Mouse (Mus musculus) urinary bladder, adult 18-20 months (tissue): ENCODE measurements around the gene Rhbdl1.
"Not testable (repeated sequence)": the region's sequence is repeated elsewhere in the genome, so short reads cannot be mapped to it uniquely, and the experiment has no call there.

Source experiments
- DNase-seq, 2 experiments: peaks; one replicate each; pipeline ENCODE4 v3.0.0; 2022; ENCODE audit warnings: low spot score in 2 of 2, mixed read lengths in 2 of 2

The Rhbdl1 gene

DNA sequence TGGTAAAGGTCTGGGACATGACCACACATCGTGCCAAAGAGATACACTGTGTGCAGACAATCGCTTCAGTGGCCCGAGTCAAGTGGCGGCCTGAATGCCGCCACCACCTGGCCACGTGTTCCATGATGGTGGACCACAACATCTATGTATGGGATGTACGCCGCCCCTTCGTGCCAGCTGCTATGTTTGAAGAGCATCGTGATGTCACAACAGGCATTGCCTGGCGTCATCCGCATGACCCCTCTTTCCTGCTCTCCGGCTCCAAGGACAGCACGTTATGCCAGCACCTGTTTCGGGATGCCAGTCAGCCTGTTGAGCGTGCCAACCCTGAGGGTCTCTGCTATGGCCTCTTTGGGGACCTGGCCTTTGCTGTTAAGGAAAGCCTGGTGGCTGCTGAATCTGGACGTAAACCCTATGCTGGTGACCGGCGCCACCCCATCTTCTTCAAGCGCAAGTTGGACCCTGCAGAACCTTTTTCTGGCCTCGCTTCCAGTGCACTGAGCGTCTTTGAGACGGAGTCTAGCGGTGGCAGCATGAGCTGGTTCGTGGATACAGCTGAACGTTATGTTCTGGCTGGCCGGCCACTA, 11.0 kb downstream of the Rhbdl1 start:
- DNase-seq = no peak

- DNase-seq = no peak
Measured at GRCm38 (mm10) chr17:25825311-25825710, 11.8 kb downstream of the Rhbdl1 start.

- no peak for DNase-seq
Measured at GRCm38 (mm10) chr17:25824362-25825142, 12.5 kb downstream of the Rhbdl1 start.

GRCm38 (mm10) chr17:25823452-25823851, 13.6 kb downstream of the Rhbdl1 start, which contains the start of gene Wdr24:
Gene Wdr24 (plus strand): TSS chr17:25823627.
- DNase-seq = peak in 1 of 2 experiments; percentile 56

DNA sequence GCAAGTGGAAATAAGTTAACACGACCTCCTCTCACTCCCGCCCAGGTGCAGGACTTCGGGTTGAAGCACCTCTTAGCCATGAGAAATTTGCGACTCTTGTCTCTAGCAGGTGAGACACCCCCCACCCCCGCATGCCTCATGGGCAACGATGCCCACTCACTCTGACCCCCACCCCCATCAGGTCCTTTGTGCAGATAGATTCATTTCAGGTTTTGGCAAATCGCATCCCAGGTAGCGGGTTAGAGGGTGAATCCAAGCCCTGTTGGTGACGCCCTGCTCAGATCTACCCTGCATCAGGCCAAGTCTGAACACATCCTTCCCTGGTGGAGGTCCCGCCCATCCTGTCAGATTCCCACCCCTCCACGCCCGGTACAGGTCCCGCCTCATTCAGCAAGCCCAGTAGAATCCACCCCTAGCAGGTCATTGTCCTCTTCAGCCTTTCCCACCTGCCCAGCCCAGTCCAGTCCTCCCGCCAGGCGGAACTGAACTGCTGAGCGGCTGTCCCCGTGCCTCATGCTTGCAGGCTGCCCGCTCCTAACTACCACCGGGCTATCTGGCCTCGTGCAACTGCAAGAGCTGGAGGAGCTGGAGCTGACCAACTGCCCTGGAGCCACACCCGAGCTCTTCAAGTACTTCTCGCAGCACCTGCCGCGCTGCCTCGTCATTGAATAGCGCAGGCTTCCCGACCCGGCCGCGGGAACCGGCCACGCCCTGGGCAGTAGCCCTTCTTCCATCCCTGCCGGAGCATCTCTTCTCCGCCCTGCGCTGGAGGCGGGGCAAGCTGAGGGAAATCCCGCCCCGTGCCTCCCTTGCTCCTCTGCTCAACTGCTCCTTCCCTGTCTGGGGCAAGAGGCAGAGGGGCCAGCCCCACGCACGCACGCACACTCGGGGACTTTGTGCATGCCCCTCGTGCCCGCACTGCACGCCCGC, 18.0 kb downstream of the Rhbdl1 start:
- DNase-seq = no peak

- DNase-seq = no peak
Measured at GRCm38 (mm10) chr17:25817662-25818061, 19.4 kb downstream of the Rhbdl1 start.

DNA sequence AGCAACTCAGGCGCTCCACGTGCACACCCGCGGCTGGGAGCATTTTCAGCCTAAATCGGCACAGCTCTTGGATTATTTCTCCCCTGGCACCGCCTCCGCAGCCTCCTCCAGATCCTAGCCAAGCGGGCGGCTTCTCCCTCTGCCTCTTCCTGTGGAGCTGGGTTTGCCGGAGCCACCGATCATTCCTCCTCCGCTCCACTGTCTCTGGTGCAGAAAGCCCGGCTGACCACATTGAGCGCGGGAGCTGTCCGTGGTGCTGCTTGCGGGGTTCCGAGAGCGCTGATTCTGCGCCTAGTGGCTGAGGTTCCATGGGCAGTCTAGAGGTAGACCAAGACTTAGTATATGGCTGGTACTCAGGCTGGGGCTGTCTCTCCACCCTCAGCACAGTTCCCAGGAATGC, 23.6 kb downstream of the Rhbdl1 start:
- peak; percentile 67 to 70 for DNase-seq

DNA sequence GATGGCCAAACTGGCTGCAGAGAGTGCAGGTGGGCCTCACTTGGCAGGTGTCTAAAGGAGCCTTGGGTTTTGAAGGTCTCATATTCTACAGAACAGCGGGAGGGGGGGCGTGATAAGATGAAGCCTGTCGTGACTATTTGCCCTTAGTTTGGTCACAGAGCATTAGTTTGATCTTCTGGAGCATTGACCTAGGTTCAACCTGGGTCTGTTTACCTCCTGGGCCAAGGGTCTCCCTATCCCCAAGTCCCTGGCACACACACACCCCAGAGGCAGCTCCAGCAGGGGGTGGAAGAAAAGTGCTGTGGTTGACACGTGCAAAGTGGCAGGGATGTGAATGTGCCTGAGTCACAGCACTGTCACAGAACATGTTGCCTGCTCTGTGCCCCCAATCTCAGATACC, 26.2 kb downstream of the Rhbdl1 start:
- DNase-seq = no peak

GRCm38 (mm10) chr17:25809606-25810340, 27.3 kb downstream of the Rhbdl1 start:
- DNase-seq = no peak

DNA sequence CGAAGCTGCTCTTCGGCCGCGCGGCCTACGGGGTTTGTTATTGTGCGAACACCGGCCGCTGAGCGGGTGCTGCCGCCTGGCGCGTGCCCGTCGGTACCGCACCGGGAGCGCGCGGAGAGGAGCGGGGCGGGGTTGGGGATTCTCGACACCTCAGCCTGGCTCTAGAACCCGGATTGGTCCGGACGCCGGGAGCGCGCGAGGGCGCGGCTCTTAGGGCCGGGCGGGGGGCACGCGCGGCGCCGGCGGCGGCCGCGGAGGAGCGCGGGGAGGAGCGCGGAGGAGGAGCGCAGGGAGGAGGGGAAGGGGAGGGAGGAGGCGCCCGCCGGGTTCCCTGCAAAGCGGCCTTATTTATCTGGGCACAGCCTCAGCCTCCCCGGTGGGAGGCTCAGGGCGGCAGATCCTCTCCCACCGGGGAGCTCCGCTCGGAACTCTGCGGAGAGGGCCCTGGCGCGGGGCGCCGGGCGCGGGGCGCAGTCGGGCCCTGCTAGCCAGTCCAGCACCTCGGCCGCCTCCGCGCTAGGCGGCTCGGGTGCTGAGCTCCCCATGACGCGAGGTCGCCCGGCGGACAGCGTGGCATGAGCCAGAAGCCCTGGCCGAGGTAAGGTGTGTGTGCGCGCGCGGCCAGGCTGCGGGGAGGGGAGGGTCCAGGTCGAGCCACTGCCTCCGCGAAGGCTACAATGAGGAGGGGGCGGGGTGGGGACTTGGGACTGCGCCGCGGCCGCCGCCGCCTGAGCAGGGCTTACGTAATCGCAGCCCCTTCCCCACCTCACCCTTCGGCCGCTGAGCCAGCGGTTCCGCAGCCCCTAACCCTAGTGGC, 28.1 kb downstream of the Rhbdl1 start, which contains the start of gene Fbxl16:
Gene Fbxl16, plus strand, starts transcription at position 297 of the 817 bp plus-strand sequence.
- DNase-seq = no peak

GRCm38 (mm10) chr17:25808028-25808427, 29.1 kb downstream of the Rhbdl1 start:
- no peak for DNase-seq

DNA sequence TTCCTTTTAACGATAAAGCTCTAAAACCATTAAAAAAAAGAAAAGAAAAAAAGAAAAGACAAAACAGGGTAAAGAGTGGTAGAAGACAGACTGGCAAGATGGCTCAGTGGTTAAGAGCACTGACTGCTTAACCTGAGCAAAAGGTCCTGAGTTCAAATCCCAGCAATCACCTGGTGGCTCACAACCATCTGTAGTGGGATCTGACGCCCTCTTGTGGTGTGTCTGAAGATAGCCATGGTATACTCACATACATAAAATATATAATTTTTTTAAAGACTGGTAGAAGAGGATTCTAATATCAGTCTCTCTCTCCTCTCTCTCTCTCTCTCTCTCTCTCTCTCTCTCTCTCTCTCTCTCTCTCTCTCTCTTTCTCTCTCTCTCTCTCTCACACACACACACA, 29.6 kb downstream of the Rhbdl1 start:
- DNase-seq = not testable (repeated sequence)

DNA sequence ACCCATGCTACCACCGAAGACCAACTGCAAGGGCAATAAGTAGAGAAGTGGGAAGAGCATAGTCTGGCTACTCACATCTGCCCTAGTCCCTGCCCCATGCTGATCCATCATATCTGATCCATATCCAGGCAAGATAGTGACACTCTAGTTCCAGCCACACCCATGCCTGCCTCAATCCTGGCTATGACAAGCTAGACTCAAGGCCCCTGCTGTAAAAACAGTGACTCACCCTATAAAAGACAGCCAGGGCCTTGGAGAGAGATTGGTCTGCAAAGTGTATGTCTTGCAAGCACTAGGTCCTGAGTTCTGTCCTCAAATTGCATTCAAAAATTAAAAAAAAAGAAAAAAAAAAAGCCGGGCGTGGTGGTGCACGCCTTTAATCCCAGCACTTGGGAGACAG, 30.6 kb downstream of the Rhbdl1 start:
- DNase-seq = no peak

DNA sequence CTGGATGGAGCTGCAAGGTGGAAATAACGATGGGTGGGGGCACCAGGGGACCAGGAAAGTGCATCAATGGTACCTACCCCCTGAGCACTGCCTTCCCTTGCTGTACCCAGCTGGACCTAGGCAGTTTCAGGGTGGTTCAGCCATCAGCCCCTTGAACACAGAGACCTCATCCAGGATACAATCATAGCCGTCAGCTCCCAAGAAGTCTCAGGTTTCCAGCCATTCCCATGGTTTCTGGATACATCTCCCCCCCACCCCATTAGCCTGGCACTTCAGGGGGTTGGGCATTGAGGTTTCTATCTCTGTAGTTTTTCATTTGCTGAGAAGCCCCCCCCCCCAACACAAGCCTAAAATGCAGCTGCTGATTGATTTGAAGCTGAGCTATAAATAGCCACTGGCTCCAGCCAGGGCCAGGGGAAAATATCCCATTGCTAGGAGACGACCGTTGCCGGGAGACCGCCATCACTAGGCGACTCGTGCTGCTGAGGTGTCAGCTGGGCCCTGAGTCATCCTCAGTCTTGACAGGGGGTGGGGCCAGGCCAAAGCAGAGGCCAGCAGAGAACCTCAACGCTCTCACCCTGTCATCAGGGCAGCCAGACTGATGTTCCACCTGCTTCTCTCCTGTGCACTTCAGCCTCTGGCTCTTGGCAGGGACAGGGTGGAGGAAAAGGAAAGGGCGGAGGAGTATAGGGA, 34.1 kb downstream of the Rhbdl1 start:
- DNase-seq = no peak

GRCm38 (mm10) chr17:25801029-25801428, 36.1 kb downstream of the Rhbdl1 start:
- peak in 1 of 2 experiments; percentile 39 for DNase-seq

DNA sequence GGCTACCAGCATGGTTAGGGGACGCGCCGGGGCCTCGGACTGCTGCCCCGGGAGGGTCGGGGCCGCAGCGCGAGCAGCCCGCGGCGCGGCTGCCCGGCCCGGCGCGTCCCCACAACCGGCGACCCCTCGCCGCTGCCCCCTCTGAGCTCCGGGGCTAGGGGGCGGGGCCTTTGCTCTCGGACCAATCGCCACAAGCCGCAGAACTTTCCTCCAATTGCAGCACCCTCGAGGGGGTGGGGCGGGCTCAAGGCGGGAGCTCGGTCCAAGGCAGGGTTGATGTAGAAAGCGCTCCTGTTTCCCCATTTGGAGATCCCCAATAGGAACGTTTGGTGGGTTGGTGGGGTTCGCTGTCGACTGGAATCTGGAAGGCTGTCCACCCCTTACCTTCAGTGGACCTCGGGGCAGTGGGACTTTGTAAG, 40.1 kb downstream of the Rhbdl1 start, which contains the start of gene Metrn:
Gene Metrn, minus strand, starts transcription at position 186 of the 419 bp plus-strand sequence.
- peak; percentile 74 to 82 for DNase-seq

DNA sequence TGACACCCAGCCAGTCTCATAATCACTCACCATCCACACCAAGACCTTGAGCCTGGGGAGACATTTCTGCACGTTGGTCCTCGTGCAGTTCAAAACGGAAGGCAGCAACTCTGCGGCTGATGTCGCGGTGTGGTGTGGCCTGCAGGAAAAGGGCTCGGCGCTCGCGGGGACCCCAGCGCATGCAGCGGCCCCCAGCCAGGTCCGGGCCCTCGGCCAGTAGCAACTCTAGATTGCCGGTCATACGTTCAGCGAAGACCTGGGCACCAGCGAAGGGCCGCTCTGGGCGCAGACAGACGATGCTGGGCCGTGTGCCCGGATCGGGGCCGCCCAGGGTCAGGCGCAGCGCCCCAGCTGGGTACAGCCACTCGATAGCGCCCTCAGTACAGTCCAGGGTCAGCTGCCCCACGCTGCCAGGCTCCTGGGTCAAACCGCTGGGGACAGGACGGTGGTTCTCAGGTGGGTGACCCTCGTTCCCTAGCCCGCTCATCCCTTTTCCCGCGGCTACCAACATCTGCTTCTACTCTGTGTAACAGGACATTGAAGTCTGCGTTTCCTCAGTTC, 40.8 kb downstream of the Rhbdl1 start:
- DNase-seq = no peak

GRCm38 (mm10) chr17:25795609-25796092, 41.4 kb downstream of the Rhbdl1 start, which contains the start of gene AC134908.4:
Gene AC134908.4 (minus strand): TSS chr17:25795659.
- DNase-seq = no peak

- DNase-seq = no peak
Measured at GRCm38 (mm10) chr17:25794998-25795397, 42.1 kb downstream of the Rhbdl1 start.
